Mouse (Mus musculus) cortical plate, adult 2 months (tissue): ENCODE results near the gene Grk3.

ENCODE experiments used
- CTCF ChIP-seq: fragments of 200-500 bp; IDR thresholded peaks from 2 replicates; pipeline ENCODE4 v1.5.1; 2011; ENCODE audit warnings: mild to moderate bottlenecking, control low read depth, low read length; ENCODE audit not compliant: insufficient read depth; ENCODE audit errors: extremely low read depth
- POLR2A ChIP-seq: fragments of 200-500 bp; IDR thresholded peaks from 2 replicates; pipeline ENCODE4 v1.6.1; 2011; ENCODE audit warnings: mild to moderate bottlenecking, low read length, control low read depth; ENCODE audit not compliant: insufficient read depth; ENCODE audit errors: extremely low read depth

GRCm38 (mm10) chr5:112956841-112957240 lies 58.8 kb downstream of the Grk3 start:
- TF ChIP-seq CTCF = no peak
- TF ChIP-seq POLR2A = no peak
